Mouse (Mus musculus) bone marrow, adult 2 months (tissue): ENCODE data around the gene Naif1. TPM values are rescaled to one million over a fixed set of nuclear protein-coding genes. Genes with fewer than 3 reads are reported as not detected.

Experiments used
- H3K27ac ChIP-seq: fragments of 200-500 bp; 2 replicates; pipeline ENCODE4 v1.5.1; 2012; ENCODE audit warnings: low read depth, mild to moderate bottlenecking, control low read depth, inconsistent platforms, low read length; ENCODE audit not compliant: control insufficient read depth, poor library complexity, insufficient read depth
- H3K4me1 ChIP-seq: fragments of 200-500 bp; 2 replicates; pipeline ENCODE4 v1.6.1; 2011; ENCODE audit warnings: low read length; ENCODE audit not compliant: control insufficient read depth, insufficient read depth
- H3K4me3 ChIP-seq: fragments of 200-500 bp; replicated peaks from 2 replicates; pipeline ENCODE3; 2011; ENCODE audit warnings: mild to moderate bottlenecking, low read depth, low read length, control low read depth; ENCODE audit not compliant: control insufficient read depth
- CTCF ChIP-seq: fragments of 200-500 bp; IDR thresholded peaks from 2 replicates; pipeline ENCODE4 v1.5.1; 2011; ENCODE audit warnings: low read length, control low read depth; ENCODE audit not compliant: control insufficient read depth, insufficient read depth
- POLR2A ChIP-seq: fragments of 200-500 bp; IDR thresholded peaks from 2 replicates; pipeline ENCODE4 v1.6.1; 2011; ENCODE audit warnings: low read depth, mild to moderate bottlenecking, control low read depth, low read length, borderline replicate concordance; ENCODE audit not compliant: control insufficient read depth
- WGBS: fragments of 180-500 bp; shearing (Covaris S2); methylation state at CpG from one replicate; pipeline ENCODE4 v1.1.7; 2018; 5-methylcytosine and 5-hydroxymethylcytosine counted together
- polyA plus RNA-seq: library from polyadenylated mRNA; stranded (reverse); fragments of >200 nt; gene quantifications from 2 replicates; pipeline ENCODE4 v1.2.4, GENCODE M21; 2011; ENCODE audit warnings: low replicate concordance; ENCODE audit not compliant: missing spikeins, insufficient read depth, insufficient read length

Naif1 gene
- polyA plus RNA-seq: 1.9 and 2.6 TPM in 2 replicates

- 53% methylated on average over 15 of the region's 15 CpGs for WGBS
- peaks cover 4% of the 10 kb centered on the region for H3K4me1 ChIP-seq
- H3K4me3 ChIP-seq: peak within 1 kb of the TSS; percentile 70
- TF ChIP-seq POLR2A (no peak), CTCF (no peak)
- peak within 1 kb of the TSS; percentile 81 for H3K27ac ChIP-seq
Measured at GRCm38 (mm10) chr2:32449761-32450754, at the start of gene Naif1. Gene Naif1 (plus strand): TSS chr2:32450457.

GRCm38 (mm10) chr2:32404663-32405062 is 45.6 kb upstream of the Naif1 start:
- WGBS: 20% methylated on average over 2 of the region's 2 CpGs
- Histone ChIP-seq H3K4me1 (no peaks in the 10 kb centered on the region), H3K27ac (no peak overlapping the region), H3K4me3 (no peak overlapping the region)
- no peak for TF ChIP-seq POLR2A
- TF ChIP-seq CTCF: peak; percentile 100

- Histone ChIP-seq H3K27ac (no peak overlapping the region), H3K4me3 (no peak overlapping the region), H3K4me1 (no peaks in the 10 kb centered on the region)
- TF ChIP-seq POLR2A (no peak), CTCF (no peak)
- 81% methylated on average over 7 of the region's 7 CpGs for WGBS
Measured at GRCm38 (mm10) chr2:32407144-32407824, 43.0 kb upstream of the Naif1 start.

- 84% methylated on average over 25 of the region's 25 CpGs for WGBS
- H3K4me1 ChIP-seq: peaks cover 2% of the 10 kb centered on the region
- H3K27ac ChIP-seq: no peak overlapping the region
- H3K4me3 ChIP-seq: no peak overlapping the region
- TF ChIP-seq CTCF: no peak
Measured at GRCm38 (mm10) chr2:32408429-32409424, 41.5 kb upstream of the Naif1 start.

GRCm38 (mm10) chr2:32411407-32411806 is 38.9 kb upstream of the Naif1 start:
- TF ChIP-seq CTCF (no peak), POLR2A (no peak)
- Histone ChIP-seq H3K27ac (no peak overlapping the region), H3K4me3 (no peak overlapping the region), H3K4me1 (peaks cover 2% of the 10 kb centered on the region)
- 86% methylated on average over 7 of the region's 7 CpGs for WGBS

GRCm38 (mm10) chr2:32412742-32413531 is 37.3 kb upstream of the Naif1 start:
- TF ChIP-seq POLR2A (no peak), CTCF (no peak)
- peaks cover 2% of the 10 kb centered on the region for H3K4me1 ChIP-seq
- no peak overlapping the region for H3K27ac ChIP-seq
- no peak overlapping the region for H3K4me3 ChIP-seq
- WGBS: 71% methylated on average over 6 of the region's 6 CpGs

GRCm38 (mm10) chr2:32413936-32414335 is 36.3 kb upstream of the Naif1 start:
- H3K4me1 ChIP-seq: peaks cover 2% of the 10 kb centered on the region
- TF ChIP-seq POLR2A (no peak), CTCF (no peak)
- no peak overlapping the region for H3K27ac ChIP-seq
- whole genome bisulfite sequencing: 69% methylated on average over 5 of the region's 5 CpGs
- no peak overlapping the region for H3K4me3 ChIP-seq
